Mouse (Mus musculus) CH12.LX (cell line): ENCODE measurements at regions not wholly inside any gene's neighbourhood (a gene's known extent, or its start where the extent isn't known, plus 50 kb on each side); places are given as distances from the start of the nearest gene placed in this dataset.
A peak's percentile ranks its signal among the peaks of the same experiment; 100 is the strongest.

Source experiments
- DNase-seq: peaks from one replicate; pipeline ENCODE4 v3.0.0-alpha.2; 2013; ENCODE audit errors: extremely low read depth
- H3K27ac ChIP-seq: 2 replicates; pipeline ENCODE4 v1.5.1; 2012; ENCODE audit warnings: low read depth, mild to moderate bottlenecking, control low read depth, moderate library complexity; ENCODE audit not compliant: insufficient read depth
- H3K27me3 ChIP-seq: replicated peaks from 2 replicates; pipeline ENCODE3; 2012; ENCODE audit warnings: inconsistent platforms
- H3K36me3 ChIP-seq, 2 experiments: replicated peaks in 1 of 2; 2 replicates each; pipeline versions ENCODE3 to v1.6.1; 2012; ENCODE audit warnings: inconsistent platforms in 1 of 2, low read length in 1 of 2, mild to moderate bottlenecking in 1 of 2, mixed read lengths in 1 of 2, moderate library complexity in 1 of 2; ENCODE audit not compliant: control insufficient read depth in 1 of 2, insufficient read depth in 1 of 2
- H3K4me1 ChIP-seq, 2 experiments: 2 replicates each; pipeline ENCODE4 v1.6.1; 2012; ENCODE audit warnings: inconsistent platforms in 1 of 2, moderate library complexity in 1 of 2; ENCODE audit not compliant: insufficient read depth in 2 of 2, control insufficient read depth in 1 of 2
- H3K4me2 ChIP-seq: 2 replicates; pipeline ENCODE4 v1.6.1; 2012; ENCODE audit warnings: low read depth, mild to moderate bottlenecking, control low read depth; ENCODE audit not compliant: poor library complexity, insufficient read depth, severe bottlenecking
- H3K4me3 ChIP-seq, 3 experiments: fragments of 150-350 bp in 1 of 3; sonication (generic) in 1 of 3; replicated peaks in 1 of 3; 2 replicates each; pipeline versions ENCODE3 to v1.5.1; 2011 to 2012; ENCODE audit warnings: low read depth in 2 of 3, low read length in 2 of 3, mild to moderate bottlenecking in 2 of 3, moderate library complexity in 2 of 3, control low read depth in 1 of 3, improper control_type of control experiment in 1 of 3, inconsistent platforms in 1 of 3, mixed read lengths in 1 of 3; ENCODE audit not compliant: poor library complexity in 1 of 3
- H3K79me2 ChIP-seq: replicated peaks from 2 replicates; pipeline ENCODE4 v1.6.1; 2012; ENCODE audit warnings: mild to moderate bottlenecking, moderate library complexity; ENCODE audit not compliant: control insufficient read depth, poor library complexity, insufficient read depth, severe bottlenecking; ENCODE audit errors: extremely low read depth
- H3K9ac ChIP-seq: 2 replicates; pipeline ENCODE4 v1.6.1; 2012; ENCODE audit warnings: low read depth, mild to moderate bottlenecking, control low read depth, moderate library complexity; ENCODE audit not compliant: insufficient read depth
- H3K9me3 ChIP-seq: replicated peaks from 2 replicates; pipeline ENCODE3; 2012; ENCODE audit warnings: low read length, inconsistent platforms, mixed read lengths
- BHLHE40 ChIP-seq: IDR thresholded peaks from 2 replicates; pipeline ENCODE4 v1.6.1; 2011; ENCODE audit warnings: mild to moderate bottlenecking, low read depth, low read length, improper control_type of control experiment
- CHD1 ChIP-seq: IDR thresholded peaks from 2 replicates; pipeline ENCODE4 v1.6.1; 2012; ENCODE audit warnings: low read depth, low read length, improper control_type of control experiment, inconsistent platforms
- CHD2 ChIP-seq: IDR thresholded peaks from 2 replicates; pipeline ENCODE4 v1.6.1; 2011; ENCODE audit warnings: low read length, improper control_type of control experiment
- E2F4 ChIP-seq: IDR thresholded peaks from 2 replicates; pipeline ENCODE4 v1.6.1; 2011; ENCODE audit warnings: low read depth, low read length, improper control_type of control experiment; ENCODE audit not compliant: insufficient replicate concordance
- ELF1 ChIP-seq: IDR thresholded peaks from 2 replicates; pipeline ENCODE4 v1.6.1; 2014; ENCODE audit warnings: low read depth, mild to moderate bottlenecking, inconsistent platforms, low read length, improper control_type of control experiment
- EP300 ChIP-seq: IDR thresholded peaks from 2 replicates; pipeline ENCODE4 v1.6.1; 2011; ENCODE audit warnings: low read length, improper control_type of control experiment
- ETS1 ChIP-seq: conservative IDR thresholded peaks from 2 replicates; pipeline ENCODE4 v1.6.1; 2012; ENCODE audit warnings: low read depth, mild to moderate bottlenecking, inconsistent platforms, low read length, improper control_type of control experiment, moderate library complexity
- HCFC1 ChIP-seq: IDR thresholded peaks from 2 replicates; pipeline ENCODE4 v1.6.1; 2012; ENCODE audit warnings: low read depth, mild to moderate bottlenecking, inconsistent platforms, low read length, improper control_type of control experiment
- IRF4 ChIP-seq: IDR thresholded peaks from 2 replicates; pipeline ENCODE4 v1.6.1; 2014; ENCODE audit warnings: low read depth, mild to moderate bottlenecking, inconsistent platforms, low read length, improper control_type of control experiment
- JUND ChIP-seq: conservative IDR thresholded peaks from 2 replicates; pipeline ENCODE4 v1.6.1; 2011; ENCODE audit warnings: low read depth, low read length, improper control_type of control experiment
- MAFK ChIP-seq: IDR thresholded peaks from 2 replicates; pipeline ENCODE4 v1.6.1; 2011; ENCODE audit warnings: low read length, improper control_type of control experiment; ENCODE audit not compliant: insufficient replicate concordance
- MAX ChIP-seq: IDR thresholded peaks from 2 replicates; pipeline ENCODE4 v1.6.1; 2011; ENCODE audit warnings: low read length, improper control_type of control experiment
- MAZ ChIP-seq: IDR thresholded peaks from 2 replicates; pipeline ENCODE4 v1.6.1; 2012; ENCODE audit warnings: low read depth, mild to moderate bottlenecking, inconsistent platforms, low read length, improper control_type of control experiment, moderate library complexity
- MEF2A ChIP-seq: IDR thresholded peaks from 2 replicates; pipeline ENCODE4 v1.6.1; 2014; ENCODE audit warnings: low read depth, mild to moderate bottlenecking, inconsistent platforms, low read length, improper control_type of control experiment, borderline replicate concordance
- MYC ChIP-seq: IDR thresholded peaks from 2 replicates; pipeline ENCODE4 v1.6.1; 2011; ENCODE audit warnings: low read depth, mild to moderate bottlenecking, improper control_type of control experiment, low read length
- NRF1 ChIP-seq: IDR thresholded peaks from 2 replicates; pipeline ENCODE4 v1.6.1; 2014; ENCODE audit warnings: low read depth, mild to moderate bottlenecking, inconsistent platforms, low read length, improper control_type of control experiment, moderate library complexity
- PAX5 ChIP-seq: IDR thresholded peaks from 2 replicates; pipeline ENCODE4 v1.6.1; 2012; ENCODE audit warnings: low read length, inconsistent platforms, mixed read lengths
- POLR2A ChIP-seq: IDR thresholded peaks from 2 replicates; pipeline ENCODE4 v1.6.1; 2011; ENCODE audit warnings: low read depth, mild to moderate bottlenecking, improper control_type of control experiment, low read length
- POLR2AphosphoS2 ChIP-seq: IDR thresholded peaks from 2 replicates; pipeline ENCODE4 v1.6.1; 2011; ENCODE audit warnings: low read depth, low read length, improper control_type of control experiment
- RAD21 ChIP-seq: IDR thresholded peaks from 2 replicates; pipeline ENCODE4 v1.6.1; 2011; ENCODE audit warnings: low read depth, mild to moderate bottlenecking, low read length, improper control_type of control experiment, moderate library complexity
- SIN3A ChIP-seq: IDR thresholded peaks from 2 replicates; pipeline ENCODE4 v1.6.1; 2012; ENCODE audit warnings: low read length, improper control_type of control experiment, inconsistent platforms
- SMC3 ChIP-seq: IDR thresholded peaks from 2 replicates; pipeline ENCODE4 v1.6.1; 2011; ENCODE audit warnings: low read depth, low read length, improper control_type of control experiment
- TBP ChIP-seq: conservative IDR thresholded peaks from 2 replicates; pipeline ENCODE4 v1.6.1; 2011; ENCODE audit warnings: low read depth, low read length, improper control_type of control experiment
- UBTF ChIP-seq: IDR thresholded peaks from 2 replicates; pipeline ENCODE4 v1.6.1; 2012; ENCODE audit warnings: low read depth, mild to moderate bottlenecking, inconsistent platforms, low read length, improper control_type of control experiment, moderate library complexity
- USF1 ChIP-seq: IDR thresholded peaks from 2 replicates; pipeline ENCODE4 v1.6.1; 2014; ENCODE audit warnings: low read depth, mild to moderate bottlenecking, inconsistent platforms, low read length, improper control_type of control experiment
- USF2 ChIP-seq: conservative IDR thresholded peaks from 2 replicates; pipeline ENCODE4 v1.6.1; 2011; ENCODE audit warnings: low read depth, low read length, improper control_type of control experiment
- ZC3H11A ChIP-seq: IDR thresholded peaks from 2 replicates; pipeline ENCODE4 v1.6.1; 2012; ENCODE audit warnings: low read depth, mild to moderate bottlenecking, inconsistent platforms, low read length, improper control_type of control experiment
- ZNF384 ChIP-seq: IDR thresholded peaks from 2 replicates; pipeline ENCODE4 v1.6.1; 2012; ENCODE audit warnings: low read depth, low read length, improper control_type of control experiment, inconsistent platforms
- dilution Hi-C: fragments of 300-500 bp; cut with MboI; formaldehyde crosslinking; loops from 2 replicates; pipeline ENCODE4 v1.14.3; 2020; ENCODE audit warnings: low sequenced_read_pairs; ENCODE audit not compliant: extremely low pct_unique_long_range_greater_than_20kb, extremely low pct_ligation_motif_present
- in situ Hi-C: fragments of 300-500 bp; cut with MboI; formaldehyde crosslinking; loops from 3 replicates; pipeline ENCODE4 v1.14.3; 2019; ENCODE audit warnings: low sequenced_read_pairs, low pct_ligation_motif_present, low pct_unique_long_range_greater_than_20kb, mixed read lengths

GRCm38 (mm10) chr15:51725457-51725856 is 2159.2 kb upstream of the Gm7489 start (continued):
- no peak for TF ChIP-seq HCFC1
- no peak for TF ChIP-seq SIN3A

DNA sequence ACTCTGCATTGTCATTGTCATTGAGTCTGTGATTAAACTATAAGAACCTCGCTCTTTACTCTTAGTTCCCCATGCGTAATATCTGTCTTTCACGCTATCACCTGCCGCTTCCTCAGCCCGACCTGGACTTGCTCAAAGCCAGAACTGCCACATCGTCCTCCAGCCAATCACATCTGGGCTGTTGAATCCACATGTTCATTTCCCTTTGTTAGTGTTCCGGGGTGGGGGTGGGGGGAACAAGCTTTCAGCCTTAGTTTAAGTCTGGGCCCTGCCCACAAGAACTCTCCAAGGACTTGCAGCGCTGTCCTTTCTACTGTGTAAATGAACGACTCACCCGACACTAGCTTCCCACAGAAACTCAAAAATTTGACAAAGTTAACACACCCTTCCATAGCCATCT is 2154.6 kb upstream of the Gm7489 start:
- Histone ChIP-seq H3K9ac (no peak overlapping the region), H3K4me3 (peak overlapping the region in 1 of 3 experiments; percentile 33), H3K27me3 (no peaks in the 10 kb centered on the region), H3K36me3 (no peaks in the 10 kb centered on the region), H3K9me3 (peaks cover 4% of the 10 kb centered on the region), H3K79me2 (no peaks in the 10 kb centered on the region), H3K4me1 (peaks cover 7 to 41% of the 10 kb centered on the region in 2 experiments), H3K27ac (no peak overlapping the region), H3K4me2 (peak overlapping the region; percentile 58)
- in situ Hi-C loops (no loop called here), dilution Hi-C loops (no loop called here)
- peak; percentile 92 for DNase-seq
- TF ChIP-seq ELF1 (peak; percentile 61), MAFK (no peak), NRF1 (no peak), POLR2A (peak; percentile 33; the same call in 1 of the 2 replicates), MAX (peak; percentile 41; the same call in 1 of the 2 replicates), SIN3A (peak; percentile 45; the same call in 1 of the 2 replicates), BHLHE40 (0 out of 2 replicates have a peak, but pooled peaks have one; percentile 24), ETS1 (0 out of 2 replicates have a peak, but pooled peaks have one; percentile 26)

DNA sequence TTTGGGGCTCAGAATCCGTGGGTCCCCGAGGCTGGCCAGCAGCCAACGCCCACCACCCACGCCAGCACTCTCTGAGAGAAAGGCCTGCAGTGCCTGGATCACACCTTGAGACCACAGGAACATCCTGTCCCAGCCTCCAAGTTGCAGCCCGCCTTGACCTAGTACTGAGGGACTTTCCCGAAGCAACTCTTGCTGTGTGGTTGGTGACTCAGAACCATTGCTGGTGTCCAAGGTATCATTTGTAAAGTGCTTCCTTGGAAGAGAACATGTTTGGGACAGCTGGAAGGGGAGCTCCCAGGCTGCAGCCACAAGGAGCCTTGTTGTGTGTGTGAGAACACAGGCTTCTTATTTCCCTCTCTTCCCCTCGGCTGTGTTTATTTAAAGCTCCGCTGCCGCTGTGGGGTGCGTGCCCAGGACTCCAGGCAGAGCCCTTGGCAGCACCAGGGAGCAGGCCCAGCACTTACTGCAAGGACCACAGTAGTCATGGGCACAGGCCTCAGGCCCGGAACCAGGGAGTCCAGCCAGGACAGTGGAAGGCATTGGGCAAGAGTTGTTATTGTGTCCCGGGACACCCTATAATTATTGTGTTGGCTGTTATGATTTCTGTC is 2153.8 kb upstream of the Gm7489 start:
- no peaks in the 10 kb centered on the region for H3K27me3 ChIP-seq
- H3K4me1 ChIP-seq: peaks cover 7 to 41% of the 10 kb centered on the region in 2 experiments
- H3K79me2 ChIP-seq: no peaks in the 10 kb centered on the region
- no peak overlapping the region for H3K9ac ChIP-seq
- H3K9me3 ChIP-seq: peaks cover 4% of the 10 kb centered on the region
- DNase-seq: peak; percentile 80
- H3K36me3 ChIP-seq: no peaks in the 10 kb centered on the region
- dilution Hi-C loops: no loop called here
- in situ Hi-C loops: no loop called here
- H3K27ac ChIP-seq: no peak overlapping the region
- H3K4me2 ChIP-seq: peak overlapping the region; percentile 58
- H3K4me3 ChIP-seq: peak overlapping the region in 1 of 3 experiments; percentile 33
- TF ChIP-seq RAD21 (no peak; the same call in 1 of the 2 replicates), ELF1 (no peak), SMC3 (no peak), ZC3H11A (no peak), MAZ (no peak), MYC (no peak), ZNF384 (no peak), BHLHE40 (peak; percentile 35; the same call in 1 of the 2 replicates), EP300 (peak; percentile 61; the same call in 1 of the 2 replicates), USF1 (no peak), POLR2AphosphoS2 (no peak), ETS1 (peak; percentile 48), E2F4 (no peak), TBP (no peak), IRF4 (peak; percentile 36; the same call in 1 of the 2 replicates), PAX5 (no peak), NRF1 (no peak), UBTF (no peak), MAFK (no peak), POLR2A (0 out of 2 replicates have a peak, but pooled peaks have one; percentile 3), MEF2A (no peak), CHD2 (no peak), JUND (no peak), MAX (peak; percentile 57), CHD1 (no peak), HCFC1 (no peak), USF2 (no peak)
